Mouse (Mus musculus): Measurements from ENCODE around the gene Dusp8. TPM values are rescaled to one million over a fixed set of nuclear protein-coding genes. Genes with fewer than 3 reads are reported as not detected.
"Not testable (repeated sequence)": the region's sequence is repeated elsewhere in the genome, so short reads cannot be mapped to it uniquely, and the experiment has no call there.

Gene Dusp8
- polyA plus RNA-seq, 2 experiments, result 3.5 to 4.1 TPM

DNA sequence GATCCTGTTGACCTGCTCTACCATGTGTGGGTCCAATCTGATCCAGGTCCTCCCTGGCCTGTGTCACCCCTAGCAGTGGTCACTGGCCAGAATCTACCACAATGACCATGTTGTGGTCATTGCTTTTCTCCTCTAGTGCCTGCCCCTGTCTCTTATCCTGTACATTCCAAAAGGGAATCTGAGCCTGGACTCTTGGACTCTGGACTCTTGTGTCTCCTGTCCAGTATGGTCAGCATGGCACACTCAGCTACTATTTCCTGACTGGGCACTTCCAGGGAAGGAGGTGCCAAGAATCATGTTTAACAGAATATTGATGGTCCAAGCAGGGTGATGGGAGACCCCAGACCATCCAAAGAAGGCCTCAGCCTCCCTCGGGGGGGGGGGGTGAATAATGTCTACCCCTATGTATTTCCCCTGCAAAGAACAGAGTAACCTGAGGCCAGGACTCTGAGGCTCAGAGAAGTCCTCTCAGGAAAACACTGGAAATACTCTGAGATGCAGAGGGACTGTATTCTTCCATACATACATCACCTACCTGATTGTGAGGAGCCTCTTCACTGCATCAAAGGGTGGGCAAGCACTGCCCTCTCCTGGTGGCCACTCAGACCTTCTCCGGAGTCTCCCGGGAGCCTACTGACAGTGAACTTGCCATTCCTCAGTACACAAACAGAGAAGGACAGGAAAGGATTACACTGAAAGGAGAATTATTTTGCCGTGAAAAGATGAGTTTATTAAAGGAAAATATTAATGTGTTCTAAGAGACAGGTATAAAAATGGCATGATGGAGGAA is 38.8 kb upstream of the Dusp8 start:
- Histone ChIP-seq H3K36me3 (ENCODE audit: control insufficient read depth, insufficient read depth, low read length) (no peaks in the 10 kb centered on the region), H3K4me1 (ENCODE audit: control insufficient read depth, insufficient read depth, low read length) (no peaks in the 10 kb centered on the region), H3K9ac (ENCODE audit: low read depth, low read length, severe bottlenecking) (no peak overlapping the region), H3K9me3 (ENCODE audit: control insufficient read depth, low read length) (no peaks in the 10 kb centered on the region), H3K27me3 (ENCODE audit: control insufficient read depth, insufficient read depth, low read length) (no peaks in the 10 kb centered on the region), H3K4me3 (replicated peaks; ENCODE audit: low read length) (no peak overlapping the region), H3K27ac (replicated peaks; ENCODE audit: low read depth, low read length) (no peak overlapping the region), H3K4me2 (replicated peaks; ENCODE audit: low read depth, low read length, severe bottlenecking) (no peak overlapping the region)
- no peak for TF ChIP-seq POLR2A (IDR thresholded peaks at IDR 0.05; ENCODE audit: borderline replicate concordance, extremely low read depth, insufficient read depth, insufficient read length)
- no peak for ATAC-seq (ENCODE audit: low FRiP score, low read depth)
- WGBS, result 58% methylated on average over 4 of the region's 4 CpGs
- no peak for DNase-seq (ENCODE audit: low spot score)

GRCm38 (mm10) chr7:142128843-142129242 is 33.2 kb upstream of the Dusp8 start:
- no peak overlapping the region for H3K4me3 ChIP-seq (replicated peaks; ENCODE audit: low read length)
- 54% methylated on average over 4 of the region's 4 CpGs for WGBS
- H3K36me3 ChIP-seq (ENCODE audit: control insufficient read depth, insufficient read depth, low read length), result no peaks in the 10 kb centered on the region
- no peaks in the 10 kb centered on the region for H3K4me1 ChIP-seq (ENCODE audit: control insufficient read depth, insufficient read depth, low read length)
- DNase-seq (ENCODE audit: low spot score) (no peak), ATAC-seq (ENCODE audit: low FRiP score, low read depth) (no peak)
- no peak overlapping the region for H3K4me2 ChIP-seq (replicated peaks; ENCODE audit: low read depth, low read length, severe bottlenecking)
- H3K9ac ChIP-seq (ENCODE audit: low read depth, low read length, severe bottlenecking), result no peak overlapping the region
- H3K9me3 ChIP-seq (ENCODE audit: control insufficient read depth, low read length), result no peaks in the 10 kb centered on the region
- no peak overlapping the region for H3K27ac ChIP-seq (replicated peaks; ENCODE audit: low read depth, low read length)
- no peak for TF ChIP-seq POLR2A (IDR thresholded peaks at IDR 0.05; ENCODE audit: borderline replicate concordance, extremely low read depth, insufficient read depth, insufficient read length)
- H3K27me3 ChIP-seq (ENCODE audit: control insufficient read depth, insufficient read depth, low read length), result no peaks in the 10 kb centered on the region

GRCm38 (mm10) chr7:142120629-142121028 is 25.0 kb upstream of the Dusp8 start, which contains the start of gene Gm45618:
Gm45618 (minus strand) TSS chr7:142120729.
- H3K27ac ChIP-seq (replicated peaks; ENCODE audit: low read depth, low read length); ATAC-seq (ENCODE audit: low FRiP score, low read depth); H3K4me1 ChIP-seq (ENCODE audit: control insufficient read depth, insufficient read depth, low read length); H3K4me3 ChIP-seq (replicated peaks; ENCODE audit: low read length); H3K27me3 ChIP-seq (ENCODE audit: control insufficient read depth, insufficient read depth, low read length); H3K9ac ChIP-seq (ENCODE audit: low read depth, low read length, severe bottlenecking); H3K4me2 ChIP-seq (replicated peaks; ENCODE audit: low read depth, low read length, severe bottlenecking); H3K9me3 ChIP-seq (ENCODE audit: control insufficient read depth, low read length); DNase-seq (ENCODE audit: low spot score); H3K36me3 ChIP-seq (ENCODE audit: control insufficient read depth, insufficient read depth, low read length): not testable (repeated sequence)
- 83% methylated on average over 1 of the region's 1 CpGs for WGBS

- H3K9ac ChIP-seq (ENCODE audit: low read depth, low read length, severe bottlenecking), result no peak overlapping the region
- H3K4me2 ChIP-seq (replicated peaks; ENCODE audit: low read depth, low read length, severe bottlenecking), result no peak overlapping the region
- TF ChIP-seq POLR2A (IDR thresholded peaks at IDR 0.05; ENCODE audit: borderline replicate concordance, extremely low read depth, insufficient read depth, insufficient read length), result no peak
- WGBS, result 18% methylated on average over 5 of the region's 5 CpGs
- no peak overlapping the region for H3K4me3 ChIP-seq (replicated peaks; ENCODE audit: low read length)
- H3K27ac ChIP-seq (replicated peaks; ENCODE audit: low read depth, low read length), result no peak overlapping the region
- H3K36me3 ChIP-seq (ENCODE audit: control insufficient read depth, insufficient read depth, low read length), result no peaks in the 10 kb centered on the region
- DNase-seq (ENCODE audit: low spot score) (no peak), ATAC-seq (ENCODE audit: low FRiP score, low read depth) (no peak)
- H3K4me1 ChIP-seq (ENCODE audit: control insufficient read depth, insufficient read depth, low read length), result no peaks in the 10 kb centered on the region
- no peaks in the 10 kb centered on the region for H3K9me3 ChIP-seq (ENCODE audit: control insufficient read depth, low read length)
- H3K27me3 ChIP-seq (ENCODE audit: control insufficient read depth, insufficient read depth, low read length), result no peaks in the 10 kb centered on the region
These were observed 24.0 kb upstream of the Dusp8 start for GRCm38 (mm10) chr7:142119632-142120031.

DNA sequence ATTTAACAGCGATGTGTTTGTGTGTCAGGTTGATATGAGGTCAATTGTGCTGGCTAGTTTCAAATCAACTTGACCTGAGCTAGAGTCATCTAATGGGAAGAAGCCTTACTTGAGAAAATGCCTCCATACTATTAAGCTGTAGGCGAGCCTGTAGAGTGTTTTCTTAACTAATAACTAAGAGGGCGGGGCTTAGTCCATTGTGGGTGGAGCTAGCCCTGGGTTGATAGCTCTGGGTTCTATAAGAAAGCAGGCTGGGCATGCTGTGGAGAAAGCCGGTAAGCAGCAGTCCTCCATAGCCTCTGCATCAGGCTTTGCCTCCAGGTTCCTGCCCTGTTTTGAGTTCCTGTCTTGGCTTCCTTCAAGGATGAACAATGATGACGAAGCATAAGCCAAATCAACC is 9.1 kb upstream of the Dusp8 start:
- Histone ChIP-seq H3K27me3 (ENCODE audit: control insufficient read depth, insufficient read depth, low read length) (no peaks in the 10 kb centered on the region), H3K4me1 (ENCODE audit: control insufficient read depth, insufficient read depth, low read length) (no peaks in the 10 kb centered on the region), H3K9me3 (ENCODE audit: control insufficient read depth, low read length) (no peaks in the 10 kb centered on the region), H3K4me2 (replicated peaks; ENCODE audit: low read depth, low read length, severe bottlenecking) (no peak overlapping the region), H3K36me3 (ENCODE audit: control insufficient read depth, insufficient read depth, low read length) (no peaks in the 10 kb centered on the region), H3K9ac (ENCODE audit: low read depth, low read length, severe bottlenecking) (no peak overlapping the region), H3K4me3 (replicated peaks; ENCODE audit: low read length) (no peak overlapping the region), H3K27ac (replicated peaks; ENCODE audit: low read depth, low read length) (no peak overlapping the region)
- DNase-seq (ENCODE audit: low spot score) (no peak), ATAC-seq (ENCODE audit: low FRiP score, low read depth) (no peak)
- whole genome bisulfite sequencing, result 59% methylated on average over 5 of the region's 5 CpGs
- TF ChIP-seq POLR2A (IDR thresholded peaks at IDR 0.05; ENCODE audit: borderline replicate concordance, extremely low read depth, insufficient read depth, insufficient read length), result no peak

Data from limb, embryonic 14.5 days (tissue).